Mouse (Mus musculus) thymus, postnatal 10 days (tissue): ENCODE results near the gene Pla2g12b.
"Not testable (repeated sequence)": the region's sequence is repeated elsewhere in the genome, so short reads cannot be mapped to it uniquely, and the experiment has no call there.

Experiments used
- DNase-seq, 2 experiments: peaks; one replicate each; pipeline ENCODE4 v3.0.0; 2021; ENCODE audit warnings: low spot score in 2 of 2

Pla2g12b gene

GRCm38 (mm10) chr10:59402899-59403792 is at the start of gene Pla2g12b:
Pla2g12b (plus strand) TSS chr10:59403660.
- no peak for DNase-seq

- no peak for DNase-seq
Observed at GRCm38 (mm10) chr10:59354120-59354519, 49.3 kb upstream of the Pla2g12b start.

- DNase-seq, result no peak
Observed at GRCm38 (mm10) chr10:59355020-59355419, 48.4 kb upstream of the Pla2g12b start.

GRCm38 (mm10) chr10:59358744-59359143 is 44.7 kb upstream of the Pla2g12b start:
- no peak for DNase-seq

GRCm38 (mm10) chr10:59363208-59363607 is 40.3 kb upstream of the Pla2g12b start:
- DNase-seq, result no peak

GRCm38 (mm10) chr10:59364551-59364950 is 38.9 kb upstream of the Pla2g12b start:
- no peak for DNase-seq

- no peak for DNase-seq
Observed at GRCm38 (mm10) chr10:59365804-59366589, 37.5 kb upstream of the Pla2g12b start.

GRCm38 (mm10) chr10:59366746-59367145 is 36.7 kb upstream of the Pla2g12b start:
- DNase-seq, result no peak

- DNase-seq, result no peak
Observed at GRCm38 (mm10) chr10:59367206-59367605, 36.3 kb upstream of the Pla2g12b start.

- no peak for DNase-seq
Observed at GRCm38 (mm10) chr10:59368729-59369128, 34.7 kb upstream of the Pla2g12b start.

GRCm38 (mm10) chr10:59369426-59369825 is 34.0 kb upstream of the Pla2g12b start:
- DNase-seq, result no peak

- DNase-seq, result no peak
Observed at GRCm38 (mm10) chr10:59377906-59378305, 25.6 kb upstream of the Pla2g12b start.

GRCm38 (mm10) chr10:59378728-59379127 is 24.7 kb upstream of the Pla2g12b start:
- no peak for DNase-seq

- no peak for DNase-seq
Observed at GRCm38 (mm10) chr10:59379927-59380326, 23.5 kb upstream of the Pla2g12b start.

GRCm38 (mm10) chr10:59380411-59380821 is 23.0 kb upstream of the Pla2g12b start:
- DNase-seq, result no peak

- not testable (repeated sequence) for DNase-seq
Observed at GRCm38 (mm10) chr10:59381563-59381962, 21.9 kb upstream of the Pla2g12b start.

- DNase-seq, result no peak
Observed at GRCm38 (mm10) chr10:59386951-59387350, 16.5 kb upstream of the Pla2g12b start.

GRCm38 (mm10) chr10:59389652-59390051 is 13.8 kb upstream of the Pla2g12b start:
- DNase-seq, result no peak

- DNase-seq, result no peak
Observed at GRCm38 (mm10) chr10:59391907-59392306, 11.6 kb upstream of the Pla2g12b start.

GRCm38 (mm10) chr10:59395461-59395860 is 8.0 kb upstream of the Pla2g12b start, which contains the start of gene Gm10273:
Gm10273 (plus strand) TSS chr10:59395632.
- not testable (repeated sequence) for DNase-seq

- DNase-seq, result no peak
Observed at GRCm38 (mm10) chr10:59403793-59404149, 311 bp downstream of the Pla2g12b start.

GRCm38 (mm10) chr10:59408499-59408898 is 5.0 kb downstream of the Pla2g12b start:
- DNase-seq, result no peak

GRCm38 (mm10) chr10:59410264-59410663 is 6.8 kb downstream of the Pla2g12b start:
- no peak for DNase-seq
